Mouse (Mus musculus): ENCODE results near the gene Pias1. TPM values are rescaled to one million over a fixed set of nuclear protein-coding genes. Genes with fewer than 3 reads are reported as not detected.
A peak's percentile ranks its signal among the peaks of the same experiment; 100 is the strongest.

Gene Pias1
- polyA plus RNA-seq, 1 experiment: not detected

DNA sequence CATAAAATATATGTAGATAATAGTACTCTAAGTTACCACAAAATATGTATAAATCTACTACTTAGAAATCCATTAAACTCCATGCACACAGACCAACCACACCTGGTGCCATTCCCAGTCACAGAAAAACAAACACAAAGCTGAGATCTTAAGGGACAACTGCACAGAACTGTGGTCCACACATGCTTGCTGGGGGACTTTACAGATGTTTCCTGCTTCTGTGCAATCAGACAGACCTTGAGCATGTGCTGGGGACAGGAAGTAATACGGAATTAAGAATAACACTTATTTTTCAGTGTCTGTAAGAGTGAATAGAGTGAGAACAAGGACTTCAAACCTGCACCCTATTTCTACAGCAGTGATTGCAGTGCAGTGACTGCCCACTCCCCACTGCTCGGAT is 66.8 kb downstream of the Pias1 start:
- no peak overlapping the region for H3K27ac ChIP-seq (ENCODE audit: insufficient read depth, low read depth, low read length)
- peaks cover 3% of the 10 kb centered on the region for H3K4me1 ChIP-seq (ENCODE audit: control insufficient read depth, insufficient read depth, low read length)
- 88% methylated on average over 2 of the region's 2 CpGs for WGBS
- no peak for TF ChIP-seq CTCF (IDR thresholded peaks at IDR 0.05; ENCODE audit: insufficient read depth, low read depth, low read length)
- TF ChIP-seq POLR2A (IDR thresholded peaks at IDR 0.05; ENCODE audit: insufficient read depth, low read depth, low read length): no peak
- H3K4me3 ChIP-seq (ENCODE audit: insufficient read depth, low read depth, low read length): no peak overlapping the region

GRCm38 (mm10) chr9:62917059-62917458 is 70.7 kb downstream of the Pias1 start:
- Histone ChIP-seq H3K27ac (ENCODE audit: insufficient read depth, low read depth, low read length) (no peak overlapping the region), H3K4me3 (ENCODE audit: insufficient read depth, low read depth, low read length) (no peak overlapping the region), H3K4me1 (ENCODE audit: control insufficient read depth, insufficient read depth, low read length) (no peaks in the 10 kb centered on the region)
- TF ChIP-seq CTCF (IDR thresholded peaks at IDR 0.05; ENCODE audit: insufficient read depth, low read depth, low read length): no peak
- TF ChIP-seq POLR2A (IDR thresholded peaks at IDR 0.05; ENCODE audit: insufficient read depth, low read depth, low read length): no peak
- 97% methylated on average over 1 of the region's 1 CpGs for WGBS

- H3K4me3 ChIP-seq (ENCODE audit: insufficient read depth, low read depth, low read length): no peak overlapping the region
- WGBS: 88% methylated on average over 5 of the region's 5 CpGs
- no peaks in the 10 kb centered on the region for H3K4me1 ChIP-seq (ENCODE audit: control insufficient read depth, insufficient read depth, low read length)
- H3K27ac ChIP-seq (ENCODE audit: insufficient read depth, low read depth, low read length): no peak overlapping the region
- TF ChIP-seq POLR2A (IDR thresholded peaks at IDR 0.05; ENCODE audit: insufficient read depth, low read depth, low read length): no peak
- no peak for TF ChIP-seq CTCF (IDR thresholded peaks at IDR 0.05; ENCODE audit: insufficient read depth, low read depth, low read length)
Measured at GRCm38 (mm10) chr9:62913390-62914069, 74.2 kb downstream of the Pias1 start.

GRCm38 (mm10) chr9:62905039-62905438 is 82.7 kb downstream of the Pias1 start:
- Histone ChIP-seq H3K4me1 (ENCODE audit: control insufficient read depth, insufficient read depth, low read length) (peaks cover 5% of the 10 kb centered on the region; the same call in 1 of the 2 replicates), H3K27ac (ENCODE audit: insufficient read depth, low read depth, low read length) (peak overlapping the region; percentile 64), H3K4me3 (ENCODE audit: insufficient read depth, low read depth, low read length) (no peak overlapping the region)
- 52% methylated on average over 8 of the region's 8 CpGs for WGBS
- TF ChIP-seq CTCF (IDR thresholded peaks at IDR 0.05; ENCODE audit: insufficient read depth, low read depth, low read length) (no peak), POLR2A (IDR thresholded peaks at IDR 0.05; ENCODE audit: insufficient read depth, low read depth, low read length) (no peak)

DNA sequence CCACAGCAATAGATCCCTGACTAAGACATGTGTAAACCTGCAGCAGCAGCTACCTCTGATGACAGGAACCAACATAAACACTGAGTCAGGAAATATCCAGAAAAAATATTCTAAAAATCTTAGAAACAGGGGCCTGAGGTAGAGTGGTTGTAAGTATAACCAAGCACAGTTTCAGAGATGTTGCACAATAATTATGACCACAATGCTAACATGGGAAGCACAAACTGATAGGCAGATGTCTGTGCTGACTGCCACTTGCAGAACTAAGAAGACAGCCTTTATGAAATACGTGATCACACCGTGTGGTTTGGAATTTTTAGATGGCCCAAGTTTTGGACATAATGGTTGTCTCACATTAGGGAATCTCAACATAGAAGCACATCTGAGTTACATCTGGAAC is 83.9 kb downstream of the Pias1 start:
- 97% methylated on average over 2 of the region's 2 CpGs for WGBS
- no peak overlapping the region for H3K4me3 ChIP-seq (ENCODE audit: insufficient read depth, low read depth, low read length)
- H3K4me1 ChIP-seq (ENCODE audit: control insufficient read depth, insufficient read depth, low read length): peaks cover 5% of the 10 kb centered on the region; the same call in 1 of the 2 replicates
- TF ChIP-seq POLR2A (IDR thresholded peaks at IDR 0.05; ENCODE audit: insufficient read depth, low read depth, low read length) (no peak), CTCF (IDR thresholded peaks at IDR 0.05; ENCODE audit: insufficient read depth, low read depth, low read length) (no peak)
- H3K27ac ChIP-seq (ENCODE audit: insufficient read depth, low read depth, low read length): no peak overlapping the region

DNA sequence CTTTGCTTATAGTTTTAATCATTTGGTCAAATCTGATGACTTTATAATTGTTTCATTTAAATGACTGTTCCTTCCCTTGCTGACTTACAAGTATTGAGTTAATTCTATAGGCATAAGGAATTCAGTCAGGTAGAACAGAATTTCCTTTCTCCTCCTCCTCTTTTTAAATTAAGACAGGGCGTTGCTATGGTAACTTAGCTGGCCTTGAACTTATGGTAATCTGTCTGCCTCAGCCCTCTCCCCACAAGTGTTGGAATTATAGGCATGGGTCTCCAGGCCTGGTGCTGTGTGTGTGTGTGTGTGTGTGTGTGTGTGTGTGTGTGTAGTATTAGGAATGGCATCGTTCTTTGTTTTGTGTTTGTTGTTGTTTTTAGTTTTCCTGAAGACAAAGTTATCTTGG is 86.0 kb downstream of the Pias1 start:
- Histone ChIP-seq H3K4me3 (ENCODE audit: insufficient read depth, low read depth, low read length) (no peak overlapping the region), H3K4me1 (ENCODE audit: control insufficient read depth, insufficient read depth, low read length) (peaks cover 5% of the 10 kb centered on the region; the same call in 1 of the 2 replicates), H3K27ac (ENCODE audit: insufficient read depth, low read depth, low read length) (no peak overlapping the region)
- WGBS: 58% methylated on average over 2 of the region's 2 CpGs
- TF ChIP-seq POLR2A (IDR thresholded peaks at IDR 0.05; ENCODE audit: insufficient read depth, low read depth, low read length): no peak
- TF ChIP-seq CTCF (IDR thresholded peaks at IDR 0.05; ENCODE audit: insufficient read depth, low read depth, low read length): no peak

DNA sequence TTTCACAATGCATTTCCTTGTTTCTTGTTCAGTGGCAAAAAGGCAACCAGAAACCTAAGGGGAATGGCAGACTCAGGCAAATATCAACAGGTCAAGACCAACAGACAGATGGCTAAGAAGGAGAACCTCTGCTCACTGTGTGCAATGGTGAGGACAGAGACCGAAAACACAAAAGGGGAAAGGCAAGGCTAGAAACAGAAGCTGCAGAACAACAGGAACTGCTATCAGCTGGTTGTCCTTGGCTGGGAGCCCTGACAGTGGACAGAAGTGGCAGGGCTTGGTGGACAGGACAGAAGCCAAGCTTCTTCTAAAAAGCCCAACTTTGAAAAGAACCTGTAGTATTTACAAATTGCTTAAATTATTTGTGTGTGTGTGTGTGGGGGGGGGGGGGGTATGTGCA is 93.2 kb downstream of the Pias1 start:
- WGBS: 69% methylated on average over 1 of the region's 1 CpGs
- TF ChIP-seq CTCF (IDR thresholded peaks at IDR 0.05; ENCODE audit: insufficient read depth, low read depth, low read length) (no peak), POLR2A (IDR thresholded peaks at IDR 0.05; ENCODE audit: insufficient read depth, low read depth, low read length) (no peak)

GRCm38 (mm10) chr9:62881871-62882270 is 105.9 kb downstream of the Pias1 start:
- no peak overlapping the region for H3K4me3 ChIP-seq (ENCODE audit: insufficient read depth, low read depth, low read length)
- 76% methylated on average over 12 of the region's 12 CpGs for WGBS
- TF ChIP-seq POLR2A (IDR thresholded peaks at IDR 0.05; ENCODE audit: insufficient read depth, low read depth, low read length): no peak
- H3K4me1 ChIP-seq (ENCODE audit: control insufficient read depth, insufficient read depth, low read length): 0 out of 2 replicates have a peak, but pooled peaks cover 3% of the 10 kb centered on the region
- no peak overlapping the region for H3K27ac ChIP-seq (ENCODE audit: insufficient read depth, low read depth, low read length)

More for the DNA sequence above, 93.2 kb downstream of the Pias1 start:
- H3K4me1 ChIP-seq (ENCODE audit: control insufficient read depth, insufficient read depth, low read length): no peaks in the 10 kb centered on the region
- no peak overlapping the region for H3K27ac ChIP-seq (ENCODE audit: insufficient read depth, low read depth, low read length)
- no peak overlapping the region for H3K4me3 ChIP-seq (ENCODE audit: insufficient read depth, low read depth, low read length)

DNA sequence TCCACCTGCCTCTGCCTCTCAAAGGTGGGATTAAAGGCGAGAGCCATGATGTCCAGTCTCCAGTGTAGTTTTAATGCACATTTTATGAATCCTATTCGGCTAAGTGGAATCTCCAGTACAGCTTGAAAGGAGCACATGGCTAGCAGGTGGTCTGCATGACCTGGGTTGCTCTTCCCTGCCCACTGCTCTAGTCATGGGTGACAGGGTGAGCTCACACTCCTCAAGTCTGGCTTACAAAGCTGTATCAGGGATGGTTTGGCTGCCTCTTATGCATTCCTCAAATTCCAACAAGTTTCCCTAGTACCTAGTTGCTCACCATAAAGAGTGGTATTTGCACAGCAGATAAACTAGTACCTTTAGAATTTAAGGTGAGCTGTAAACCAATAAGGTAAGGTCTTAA is 109.9 kb downstream of the Pias1 start:
- Histone ChIP-seq H3K4me3 (ENCODE audit: insufficient read depth, low read depth, low read length) (no peak overlapping the region), H3K4me1 (ENCODE audit: control insufficient read depth, insufficient read depth, low read length) (0 out of 2 replicates have a peak, but pooled peaks cover 3% of the 10 kb centered on the region), H3K27ac (ENCODE audit: insufficient read depth, low read depth, low read length) (no peak overlapping the region)
- TF ChIP-seq POLR2A (IDR thresholded peaks at IDR 0.05; ENCODE audit: insufficient read depth, low read depth, low read length) (no peak), CTCF (IDR thresholded peaks at IDR 0.05; ENCODE audit: insufficient read depth, low read depth, low read length) (no peak)
- 89% methylated on average over 2 of the region's 2 CpGs for WGBS
